Mouse (Mus musculus) MEL (cell line): ENCODE measurements around the gene Sectm1a. TPM values are rescaled to one million over a fixed set of nuclear protein-coding genes. Genes with fewer than 3 reads are reported as not detected.
"Not testable (repeated sequence)": the region's sequence is repeated elsewhere in the genome, so short reads cannot be mapped to it uniquely, and the experiment has no call there.

Experiments
- DNase-seq: peaks from one replicate; pipeline ENCODE4 v3.0.0; 2011; ENCODE audit warnings: low read depth, low spot score
- H3K27ac ChIP-seq: 2 replicates; pipeline ENCODE4 v1.5.1; 2012; ENCODE audit warnings: low read depth, mild to moderate bottlenecking, control low read depth, low read length, moderate library complexity; ENCODE audit not compliant: control insufficient read depth
- H3K27me3 ChIP-seq, 2 experiments: fragments of 150-350 bp in 1 of 2; sonication (generic) in 1 of 2; 2 replicates each; pipeline ENCODE4 v1.6.1; 2012; ENCODE audit warnings: low read length in 2 of 2, mild to moderate bottlenecking in 2 of 2, improper control_type of control experiment in 1 of 2, moderate library complexity in 1 of 2; ENCODE audit not compliant: insufficient read depth in 2 of 2, control insufficient read depth in 1 of 2
- H3K36me3 ChIP-seq, 2 experiments: 2 replicates each; pipeline ENCODE4 v1.6.1; 2012 to 2014; ENCODE audit warnings: low read length in 2 of 2, improper control_type of control experiment in 1 of 2, inconsistent platforms in 1 of 2, mild to moderate bottlenecking in 1 of 2; ENCODE audit not compliant: insufficient read depth in 2 of 2, control insufficient read depth in 1 of 2
- H3K4me1 ChIP-seq, 2 experiments: fragments of 150-350 bp in 1 of 2; sonication (generic) in 1 of 2; 2 replicates each; pipeline ENCODE4 v1.6.1; 2012; ENCODE audit warnings: low read length in 2 of 2, improper control_type of control experiment in 1 of 2, mild to moderate bottlenecking in 1 of 2; ENCODE audit not compliant: insufficient read depth in 2 of 2, control insufficient read depth in 1 of 2
- H3K4me3 ChIP-seq, 2 experiments: fragments of 150-350 bp in 1 of 2; sonication (generic) in 1 of 2; 2 replicates each; pipeline ENCODE4 v1.5.1; 2012; ENCODE audit warnings: low read depth in 2 of 2, low read length in 2 of 2, mild to moderate bottlenecking in 2 of 2, moderate library complexity in 2 of 2, control low read depth in 1 of 2, improper control_type of control experiment in 1 of 2; ENCODE audit not compliant: control insufficient read depth in 1 of 2, insufficient read depth in 1 of 2
- H3K79me2 ChIP-seq: 2 replicates; pipeline ENCODE4 v1.6.1; 2012; ENCODE audit warnings: mild to moderate bottlenecking, low read length, moderate library complexity; ENCODE audit not compliant: control insufficient read depth, poor library complexity, insufficient read depth
- H3K9ac ChIP-seq: 2 replicates; pipeline ENCODE4 v1.6.1; 2012; ENCODE audit warnings: low read depth, mild to moderate bottlenecking, control low read depth, low read length, moderate library complexity; ENCODE audit not compliant: control insufficient read depth, poor library complexity, severe bottlenecking
- H3K9me3 ChIP-seq: fragments of 150-350 bp; sonication (generic); replicated peaks from 2 replicates; pipeline ENCODE4 v1.6.1; 2012; ENCODE audit warnings: mild to moderate bottlenecking, low read length, improper control_type of control experiment, moderate library complexity; ENCODE audit not compliant: insufficient read depth
- CHD1 ChIP-seq: IDR thresholded peaks from 2 replicates; pipeline ENCODE4 v1.6.1; 2012; ENCODE audit warnings: low read depth, mild to moderate bottlenecking, inconsistent platforms, low read length, improper control_type of control experiment
- ELF1 ChIP-seq: IDR thresholded peaks from 2 replicates; pipeline ENCODE4 v1.6.1; 2014; ENCODE audit warnings: low read depth, mild to moderate bottlenecking, inconsistent platforms, low read length, improper control_type of control experiment, moderate library complexity
- EP300 ChIP-seq, 2 experiments: IDR thresholded peaks; 2 replicates each; pipeline ENCODE4 v1.6.1; 2011; ENCODE audit warnings: improper control_type of control experiment in 2 of 2, low read length in 2 of 2, low read depth in 1 of 2, mild to moderate bottlenecking in 1 of 2
- ETS1 ChIP-seq: IDR thresholded peaks from 2 replicates; pipeline ENCODE4 v1.6.1; 2012; ENCODE audit warnings: low read depth, mild to moderate bottlenecking, inconsistent platforms, low read length, improper control_type of control experiment, moderate library complexity
- GATA1 ChIP-seq: IDR thresholded peaks from 2 replicates; pipeline ENCODE4 v1.6.1; 2011; ENCODE audit warnings: low read depth, low read length, improper control_type of control experiment
- MAX ChIP-seq: IDR thresholded peaks from 2 replicates; pipeline ENCODE4 v1.6.1; 2011; ENCODE audit warnings: low read length, improper control_type of control experiment
- MXI1 ChIP-seq: IDR thresholded peaks from 2 replicates; pipeline ENCODE4 v1.6.1; 2011; ENCODE audit warnings: mild to moderate bottlenecking, low read depth, low read length, improper control_type of control experiment
- MYC ChIP-seq: IDR thresholded peaks from 2 replicates; pipeline ENCODE4 v1.6.1; 2011; ENCODE audit warnings: low read depth, mild to moderate bottlenecking, low read length, improper control_type of control experiment, moderate library complexity
- NELFE ChIP-seq: IDR thresholded peaks from 2 replicates; pipeline ENCODE4 v1.6.1; 2011; ENCODE audit warnings: low read depth, low read length, improper control_type of control experiment
- POLR2AphosphoS2 ChIP-seq: IDR thresholded peaks from 2 replicates; pipeline ENCODE4 v1.6.1; 2011; ENCODE audit warnings: low read length, improper control_type of control experiment
- POLR2AphosphoS5 ChIP-seq: IDR thresholded peaks from 2 replicates; pipeline ENCODE4 v1.6.1; 2012; ENCODE audit warnings: low read depth, borderline replicate concordance, mild to moderate bottlenecking, inconsistent platforms, low read length, moderate library complexity, mixed read lengths
- RCOR1 ChIP-seq: IDR thresholded peaks from 2 replicates; pipeline ENCODE4 v1.6.1; 2012; ENCODE audit warnings: low read depth, mild to moderate bottlenecking, inconsistent platforms, low read length, improper control_type of control experiment
- TBP ChIP-seq: IDR thresholded peaks from 2 replicates; pipeline ENCODE4 v1.8.0; 2011; ENCODE audit warnings: low read depth, low read length, improper control_type of control experiment
- TCF12 ChIP-seq: IDR thresholded peaks from 2 replicates; pipeline ENCODE4 v1.6.1; 2014; ENCODE audit warnings: low read depth, mild to moderate bottlenecking, inconsistent platforms, low read length, improper control_type of control experiment, moderate library complexity
- UBTF ChIP-seq: IDR thresholded peaks from 2 replicates; pipeline ENCODE4 v1.6.1; 2012; ENCODE audit warnings: low read depth, mild to moderate bottlenecking, inconsistent platforms, low read length, improper control_type of control experiment, moderate library complexity, borderline replicate concordance; ENCODE audit not compliant: insufficient read depth
- USF1 ChIP-seq: IDR thresholded peaks from 2 replicates; pipeline ENCODE4 v1.6.1; 2014; ENCODE audit warnings: low read depth, mild to moderate bottlenecking, inconsistent platforms, low read length, improper control_type of control experiment, moderate library complexity
- USF2 ChIP-seq, 2 experiments: IDR thresholded peaks; 2 replicates each; pipeline ENCODE4 v1.6.1; 2011 to 2012; ENCODE audit warnings: improper control_type of control experiment in 2 of 2, low read length in 2 of 2, borderline replicate concordance in 1 of 2, inconsistent platforms in 1 of 2, low read depth in 1 of 2, mild to moderate bottlenecking in 1 of 2; ENCODE audit not compliant: insufficient read depth in 1 of 2
- ZC3H11A ChIP-seq: IDR thresholded peaks from 2 replicates; pipeline ENCODE4 v1.6.1; 2012; ENCODE audit warnings: low read depth, mild to moderate bottlenecking, inconsistent platforms, low read length, improper control_type of control experiment
- ZNF384 ChIP-seq: IDR thresholded peaks from 2 replicates; pipeline ENCODE4 v1.6.1; 2012; ENCODE audit warnings: low read depth, mild to moderate bottlenecking, inconsistent platforms, low read length, improper control_type of control experiment
- polyA plus RNA-seq, 2 experiments: library from polyadenylated mRNA; stranded (reverse) in 1 of 2; unstranded in 1 of 2; fragments of >175 nt in 1 of 2; fragments of >200 nt in 1 of 2; gene quantifications; 2 replicates each; pipeline versions ENCODE4 v1.2.1 to v1.2.4; 2012; ENCODE audit warnings: low replicate concordance in 2 of 2, low read depth in 1 of 2; ENCODE audit not compliant: insufficient read length in 2 of 2, insufficient read depth in 1 of 2, missing spikeins in 1 of 2
- total RNA-seq: library from RNA; depleted of rRNA; stranded (reverse); fragments of 300-350 nt; gene quantifications from 2 replicates; pipeline ENCODE4 v1.2.3, GENCODE M21; 2012

The Sectm1a gene
- total and polyA plus RNA-seq, 3 experiments = 22.0 to 22.3 TPM; not detected in 1

DNA sequence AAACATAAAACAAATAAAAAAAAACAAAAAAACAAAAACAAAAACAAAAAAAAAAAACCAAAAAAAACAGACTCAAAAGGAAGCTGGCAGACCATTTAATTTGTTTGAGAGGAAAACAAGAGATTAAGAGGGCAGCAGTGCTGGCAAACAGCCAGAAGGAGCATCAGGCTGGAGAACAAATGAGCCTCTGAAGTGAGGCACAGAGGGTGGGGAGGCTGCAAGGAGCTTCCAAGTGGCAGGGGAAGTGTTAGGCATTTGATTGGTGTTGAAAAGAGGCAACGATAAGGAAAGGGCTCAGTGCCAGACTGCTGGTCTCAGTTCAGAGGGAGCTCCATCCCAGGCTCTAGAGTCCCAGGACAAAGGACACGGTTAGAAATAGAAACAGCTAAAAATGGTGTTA, 29.0 kb upstream of the Sectm1a start:
- DNase-seq = peak; percentile 93
- no peaks in the 10 kb centered on the region; a peak in 1 of 4 replicates for H3K27me3 ChIP-seq

DNA sequence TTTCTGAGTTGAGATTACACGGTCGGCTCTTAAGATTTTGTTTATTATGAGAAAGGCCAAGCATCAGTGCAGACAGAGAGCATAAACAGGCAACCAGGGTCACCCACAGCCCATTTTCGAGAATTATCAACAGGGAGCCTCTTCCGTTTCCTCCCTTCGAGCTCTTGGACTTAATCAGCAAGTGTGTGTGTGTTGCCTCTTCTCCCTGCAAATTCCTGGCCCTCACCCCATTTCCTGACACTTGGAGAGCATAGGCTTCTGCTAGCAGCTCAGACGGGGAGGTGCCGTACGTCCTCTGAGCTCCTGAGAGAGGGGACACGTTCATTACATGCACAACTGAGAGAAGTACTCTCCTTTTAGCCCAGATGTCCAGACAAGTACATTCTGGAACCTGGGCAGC, 27.0 kb upstream of the Sectm1a start:
- H3K4me1 ChIP-seq = peaks cover 5 to 8% of the 10 kb centered on the region in 2 experiments
- H3K9me3 ChIP-seq = no peaks in the 10 kb centered on the region
- no peak overlapping the region for H3K27ac ChIP-seq
- H3K36me3 ChIP-seq = peaks cover 0 to 7% of the 10 kb centered on the region in 2 experiments; a peak in 2 of 4 replicates
- H3K79me2 ChIP-seq = no peaks in the 10 kb centered on the region
- no peak for DNase-seq
- no peak overlapping the region for H3K4me3 ChIP-seq
- TF ChIP-seq USF1 (no peak), TBP (no peak), ETS1 (no peak)
- H3K9ac ChIP-seq = no peak overlapping the region
- H3K27me3 ChIP-seq = peaks cover 0 to 1% of the 10 kb centered on the region in 2 experiments; a peak in 1 of 4 replicates

More for the DNA sequence above, 29.0 kb upstream of the Sectm1a start:
- H3K36me3 ChIP-seq = peaks cover 0 to 7% of the 10 kb centered on the region in 2 experiments; a peak in 2 of 4 replicates
- H3K4me3 ChIP-seq = no peak overlapping the region
- no peaks in the 10 kb centered on the region for H3K79me2 ChIP-seq
- peaks cover 5 to 8% of the 10 kb centered on the region in 2 experiments for H3K4me1 ChIP-seq
- H3K27ac ChIP-seq = no peak overlapping the region
- TF ChIP-seq MAX (no peak), POLR2AphosphoS5 (no peak), ETS1 (peak; percentile 58; the same call in 1 of the 2 replicates), ZNF384 (peak; percentile 74), USF2 (IDR thresholded peaks at IDR 0.05; ENCODE audit: borderline replicate concordance in 1 of 2, insufficient read depth in 1 of 2, low read depth in 1 of 2, low read length in 2 of 2) (no peak), UBTF (no peak), ZC3H11A (no peak), EP300 (IDR thresholded peaks at IDR 0.05; ENCODE audit: low read depth in 1 of 2, low read length in 2 of 2) (peak; percentile 12 to 54; a peak in 2 of 4 replicates), RCOR1 (peak; percentile 56), GATA1 (peak; percentile 83), CHD1 (no peak), POLR2AphosphoS2 (no peak), USF1 (no peak), MYC (no peak), TCF12 (no peak), MXI1 (no peak), ELF1 (no peak), NELFE (no peak)
- TF ChIP-seq, all 39 proteins: peak for 5
- Histone ChIP-seq H3K9me3 (no peaks in the 10 kb centered on the region), H3K9ac (no peak overlapping the region)

DNA sequence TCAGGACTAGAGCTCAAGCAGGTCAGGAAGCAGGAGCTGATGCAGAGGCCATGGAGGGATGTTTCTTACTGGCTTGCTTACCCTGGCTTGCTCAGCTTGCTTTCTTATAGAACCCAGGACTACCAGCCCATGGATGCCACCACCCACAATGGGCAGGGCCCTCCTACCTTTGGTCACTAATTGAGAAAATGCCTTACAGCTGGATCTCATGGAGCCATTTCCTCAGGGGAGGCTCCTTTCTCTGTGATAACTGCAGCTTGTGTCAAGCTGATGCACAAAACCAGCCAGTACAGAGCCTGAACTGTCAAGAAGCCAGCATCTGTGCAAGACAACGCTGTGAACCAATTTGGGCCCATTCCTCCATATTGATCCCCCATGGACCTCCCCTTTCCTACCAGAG, 26.2 kb upstream of the Sectm1a start:
- DNase-seq, H3K36me3 ChIP-seq, H3K27me3 ChIP-seq: not testable (repeated sequence)

More for the DNA sequence above, 26.2 kb upstream of the Sectm1a start:
- not testable (repeated sequence) for H3K4me3 ChIP-seq, H3K9me3 ChIP-seq, H3K4me1 ChIP-seq, H3K9ac ChIP-seq, H3K27ac ChIP-seq, H3K79me2 ChIP-seq
